Mouse (Mus musculus) testis, postnatal 10 days (tissue): ENCODE measurements around the gene Plcg1.
A peak's percentile ranks its signal among the peaks of the same experiment; 100 is the strongest.

Experiments used
- DNase-seq: peaks from one replicate; pipeline ENCODE4 v3.0.0; 2021; ENCODE audit warnings: low spot score

Gene Plcg1

GRCm38 (mm10) chr2:160731117-160731838 is at the start of gene Plcg1:
Gene Plcg1, plus strand, starts transcription at chr2:160731300.
- peak; percentile 97 for DNase-seq

DNA sequence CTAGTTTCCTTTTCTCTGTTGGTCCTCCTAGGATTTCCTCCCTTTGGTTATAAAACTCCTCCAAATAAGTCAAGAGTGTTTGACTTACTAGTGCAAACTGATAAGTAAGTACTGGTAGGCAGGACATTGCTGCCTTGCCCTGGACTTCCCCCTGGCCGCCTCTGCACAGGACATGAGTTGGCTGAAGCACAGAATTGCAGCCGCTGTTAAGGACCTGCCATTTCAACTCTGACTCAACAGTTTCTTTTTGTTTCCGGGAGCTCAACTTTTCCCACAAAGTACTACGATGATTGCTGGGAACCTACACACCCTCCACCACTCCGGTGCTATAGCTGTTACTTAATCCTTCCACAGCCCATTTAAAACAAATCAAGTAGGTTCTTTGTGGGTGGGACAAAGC is 30.8 kb upstream of the Plcg1 start:
- DNase-seq = no peak

- no peak for DNase-seq
These were observed 29.5 kb upstream of the Plcg1 start for GRCm38 (mm10) chr2:160701603-160702002.

GRCm38 (mm10) chr2:160702824-160703223 is 28.3 kb upstream of the Plcg1 start:
- DNase-seq = no peak

GRCm38 (mm10) chr2:160707673-160708072 is 23.4 kb upstream of the Plcg1 start:
- DNase-seq = no peak

DNA sequence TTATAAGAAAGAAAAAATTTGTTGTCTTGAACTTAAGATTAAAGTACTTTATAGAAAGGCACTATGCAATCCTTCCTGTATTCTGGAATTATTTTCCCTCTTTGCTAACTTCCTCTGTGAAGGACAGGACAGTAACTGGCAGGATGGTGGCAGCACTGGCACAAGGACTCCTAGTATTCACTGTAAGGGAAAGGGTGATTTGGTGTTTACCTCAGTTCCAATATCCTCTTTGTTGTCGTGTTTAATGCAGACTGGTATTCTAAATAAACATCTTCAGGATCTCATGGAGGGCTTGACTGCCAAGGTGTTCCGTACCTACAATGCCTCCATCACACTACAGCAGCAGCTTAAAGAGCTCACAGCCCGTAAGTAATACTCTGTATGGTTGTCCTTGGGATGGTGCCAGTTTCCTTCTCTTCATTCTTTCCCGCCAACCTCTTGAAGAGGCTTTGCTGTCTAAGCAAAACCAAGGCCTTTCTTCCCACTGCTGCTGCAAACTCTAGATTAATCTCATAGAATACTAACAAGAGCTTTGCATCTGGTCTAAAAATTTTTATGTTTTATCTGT is 15.6 kb upstream of the Plcg1 start:
- DNase-seq = no peak

DNA sequence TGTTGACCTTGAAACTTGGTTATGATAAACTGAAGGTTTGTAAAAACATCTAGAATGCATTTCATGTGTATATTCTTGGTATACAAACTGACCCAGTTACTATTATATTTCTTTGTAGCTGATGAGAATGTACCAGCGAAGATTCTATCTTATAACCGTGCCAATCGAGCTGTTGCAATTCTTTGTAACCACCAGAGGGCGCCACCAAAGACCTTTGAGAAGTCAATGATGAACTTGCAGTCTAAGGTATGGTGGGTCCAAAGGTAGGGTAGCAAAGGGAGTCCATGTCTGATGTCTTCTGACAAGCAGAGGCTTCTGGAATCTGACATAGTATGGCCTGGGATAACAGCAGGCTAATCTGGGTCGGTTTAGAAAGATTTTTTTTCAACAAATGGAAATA is 13.8 kb upstream of the Plcg1 start:
- DNase-seq = peak; percentile 64

DNA sequence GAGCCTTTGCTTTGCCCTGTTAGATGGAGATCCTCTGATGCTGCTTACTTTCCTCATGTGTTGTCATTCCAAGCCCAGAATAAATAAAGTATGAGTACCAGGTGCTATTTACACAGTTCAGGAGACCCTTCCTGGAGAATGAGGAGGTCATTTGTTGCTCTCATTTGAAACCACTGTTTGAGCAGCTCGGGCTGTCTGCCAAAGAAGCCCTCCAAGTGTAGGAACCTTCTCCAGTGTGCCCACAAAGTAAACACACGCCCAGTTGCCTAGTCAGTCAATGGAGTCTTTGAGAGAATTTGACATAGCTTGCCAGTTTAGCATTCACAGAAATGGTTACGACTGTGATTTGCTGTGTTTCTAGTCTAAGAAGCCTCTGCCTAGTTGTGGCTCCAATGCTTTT is 12.3 kb upstream of the Plcg1 start:
- DNase-seq = no peak

- no peak for DNase-seq
These were observed 8.4 kb upstream of the Plcg1 start for GRCm38 (mm10) chr2:160722714-160723113.

GRCm38 (mm10) chr2:160723613-160724375 is 7.3 kb upstream of the Plcg1 start:
- DNase-seq = no peak

DNA sequence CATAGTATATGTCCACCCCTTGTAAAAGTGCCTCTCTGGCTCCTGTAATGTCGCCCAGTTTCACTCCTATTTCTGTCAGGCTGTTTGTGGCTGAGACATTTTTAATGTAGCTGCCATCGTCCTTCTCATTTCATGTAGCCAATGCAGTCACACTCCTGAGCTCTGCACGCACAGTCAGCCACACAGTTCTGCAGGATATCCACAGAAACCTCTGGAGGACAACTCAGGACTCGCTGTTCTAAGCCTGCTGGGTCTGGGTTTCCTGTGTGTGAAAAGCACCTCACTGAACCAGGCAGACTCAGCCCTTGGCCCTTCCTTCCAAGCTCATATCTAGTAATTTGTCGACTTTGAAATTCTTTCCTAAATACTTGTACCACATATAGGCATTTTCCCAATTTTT is 6.6 kb upstream of the Plcg1 start:
- DNase-seq = no peak

GRCm38 (mm10) chr2:160725877-160726864 is 4.9 kb upstream of the Plcg1 start:
- DNase-seq = no peak

GRCm38 (mm10) chr2:160728972-160729371 is 2.1 kb upstream of the Plcg1 start:
- DNase-seq = peak; percentile 32

DNA sequence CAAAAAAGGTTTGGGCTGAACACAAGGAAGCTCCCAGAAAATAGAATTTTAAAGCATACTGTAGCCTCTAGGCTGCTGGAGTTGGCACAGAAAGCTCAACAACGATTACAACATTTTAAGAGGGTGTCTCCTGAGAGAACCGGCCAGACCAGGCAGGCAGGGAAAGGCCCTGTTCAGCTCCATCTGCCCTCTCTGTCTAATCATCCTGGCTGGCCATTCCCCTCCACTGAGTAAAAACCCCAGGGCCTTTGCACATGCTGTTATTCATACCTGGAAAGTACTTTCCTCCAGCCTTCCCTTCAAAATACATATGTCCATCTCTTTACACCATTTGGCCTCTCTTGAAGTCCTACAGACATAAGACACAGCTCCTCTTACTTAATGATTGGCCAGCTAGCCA is 1.7 kb upstream of the Plcg1 start:
- peak; percentile 39 for DNase-seq

GRCm38 (mm10) chr2:160729851-160730796 is 976 bp upstream of the Plcg1 start:
- peak; percentile 44 for DNase-seq

- no peak for DNase-seq
These were observed 343 bp upstream of the Plcg1 start for GRCm38 (mm10) chr2:160730797-160731116.

DNA sequence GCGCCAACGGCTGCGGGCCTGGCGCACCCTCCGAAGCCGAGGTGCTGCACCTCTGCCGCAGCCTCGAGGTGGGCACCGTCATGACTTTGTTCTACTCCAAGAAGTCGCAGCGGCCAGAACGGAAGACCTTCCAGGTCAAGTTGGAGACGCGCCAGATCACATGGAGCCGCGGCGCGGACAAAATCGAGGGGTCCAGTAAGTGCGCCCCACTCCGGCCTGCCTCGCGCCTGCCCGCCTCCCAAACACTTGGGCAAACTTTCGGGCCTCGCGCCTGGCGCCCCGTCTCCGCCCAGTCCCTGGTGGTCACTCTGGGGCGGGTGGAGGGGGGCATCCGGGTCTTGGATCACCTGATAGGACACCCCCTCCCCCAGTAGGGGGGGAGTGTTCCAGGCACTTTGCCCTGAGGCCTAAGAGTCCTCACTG is 750 bp downstream of the Plcg1 start:
- peak; percentile 87 for DNase-seq

DNA sequence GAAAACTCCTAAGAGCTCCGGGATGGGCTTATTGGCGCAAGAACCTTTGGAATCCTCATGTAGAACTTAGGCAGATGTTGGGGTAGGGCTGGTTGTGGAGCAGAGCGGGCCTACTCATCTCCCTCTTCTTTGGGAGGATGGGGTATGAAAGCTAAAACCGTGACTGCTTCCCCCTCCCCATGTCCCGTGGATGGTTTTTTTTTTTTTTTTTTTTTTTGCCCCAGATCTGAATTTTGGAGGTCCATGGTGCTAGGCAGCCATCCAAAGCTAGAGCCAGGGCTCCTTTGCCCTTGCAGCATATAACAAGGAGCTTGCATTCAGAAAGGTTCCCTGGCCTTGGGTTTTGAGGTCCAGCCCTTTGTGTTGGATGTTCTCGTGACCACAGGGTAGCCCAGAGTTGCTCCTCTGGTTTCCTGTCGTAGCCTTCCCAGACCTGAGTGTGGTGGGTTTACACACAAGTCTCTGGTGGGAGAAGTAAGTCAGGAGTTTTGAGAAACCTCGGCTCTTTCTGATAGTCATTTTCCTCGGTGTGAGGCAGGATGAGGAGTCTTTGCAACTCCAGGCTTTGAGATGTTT is 1.4 kb downstream of the Plcg1 start:
- peak; percentile 39 for DNase-seq

DNA sequence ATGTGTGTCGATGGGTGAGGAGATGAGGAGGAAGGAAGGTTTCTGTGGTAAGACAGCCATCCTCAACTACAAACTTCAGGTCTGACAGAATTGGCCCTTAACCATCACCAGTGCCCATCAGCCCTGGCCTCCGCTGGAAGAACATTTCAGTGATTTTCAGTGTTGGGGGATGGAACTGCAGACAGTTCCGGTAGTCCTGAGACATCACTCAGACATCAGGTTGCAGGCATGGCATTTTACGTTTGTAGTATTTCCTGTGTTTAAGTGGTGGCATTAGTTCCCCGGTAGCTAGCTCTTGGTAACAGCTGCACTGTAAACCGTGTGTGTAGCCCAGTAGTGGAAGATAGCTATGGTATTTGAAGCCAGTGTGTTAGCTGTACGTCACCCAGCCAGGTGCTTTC is 2.0 kb downstream of the Plcg1 start:
- DNase-seq = peak; percentile 27

GRCm38 (mm10) chr2:160734331-160734730 is 3.2 kb downstream of the Plcg1 start:
- no peak for DNase-seq
